Mouse (Mus musculus) naive thymus-derived CD4-positive, alpha-beta T cell, adult 2 months (primary cell): ENCODE results near the gene Tnr.

Experiments
- DNase-seq: peaks from one replicate; pipeline ENCODE4 v3.0.0-alpha.2; 2011; ENCODE audit warnings: low read depth

Gene Tnr

DNA sequence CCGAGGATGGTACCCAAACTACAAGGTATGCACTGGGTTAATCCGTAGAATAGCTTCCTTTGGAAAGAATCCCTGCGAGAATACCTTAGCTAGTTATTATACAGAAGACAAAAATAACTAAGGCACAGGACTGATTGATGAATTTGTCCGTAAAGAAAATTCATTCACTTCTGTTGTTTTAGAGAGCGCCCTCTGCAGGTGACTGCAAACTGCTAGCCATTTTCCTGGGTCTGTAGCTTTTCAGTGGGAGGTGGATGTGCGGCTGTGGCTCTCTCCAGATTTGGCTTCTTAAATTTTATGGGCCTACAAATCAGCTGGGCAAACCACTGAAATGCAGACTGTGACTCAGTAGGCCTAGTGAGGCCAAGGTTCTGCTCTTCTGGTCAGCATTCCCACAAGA lies 42.5 kb downstream of the Tnr start:
- DNase-seq, result no peak

DNA sequence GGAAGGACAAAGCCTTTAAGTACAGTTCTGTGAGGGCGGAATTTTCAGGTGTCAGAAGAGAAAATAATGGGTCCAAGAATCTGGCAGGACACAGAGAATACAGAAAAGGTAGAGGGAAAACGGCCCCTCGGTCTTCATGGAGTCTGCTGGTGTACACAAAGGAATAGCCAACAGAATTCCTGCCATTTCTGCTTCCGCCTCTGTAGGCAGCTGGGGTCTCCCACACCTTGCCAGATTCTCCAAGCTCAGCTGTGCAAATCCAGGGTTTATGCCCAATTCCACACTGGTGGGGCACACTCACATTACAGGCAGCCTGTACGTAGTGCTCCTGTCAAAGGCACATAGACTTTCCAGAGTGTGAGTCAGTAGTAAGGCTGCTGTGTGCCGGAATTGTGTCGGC lies 43.6 kb downstream of the Tnr start:
- no peak for DNase-seq

- DNase-seq, result no peak
These were observed 46.7 kb downstream of the Tnr start for GRCm38 (mm10) chr1:159570270-159570669.

- DNase-seq, result no peak
These were observed 47.3 kb downstream of the Tnr start for GRCm38 (mm10) chr1:159570831-159571230.

DNA sequence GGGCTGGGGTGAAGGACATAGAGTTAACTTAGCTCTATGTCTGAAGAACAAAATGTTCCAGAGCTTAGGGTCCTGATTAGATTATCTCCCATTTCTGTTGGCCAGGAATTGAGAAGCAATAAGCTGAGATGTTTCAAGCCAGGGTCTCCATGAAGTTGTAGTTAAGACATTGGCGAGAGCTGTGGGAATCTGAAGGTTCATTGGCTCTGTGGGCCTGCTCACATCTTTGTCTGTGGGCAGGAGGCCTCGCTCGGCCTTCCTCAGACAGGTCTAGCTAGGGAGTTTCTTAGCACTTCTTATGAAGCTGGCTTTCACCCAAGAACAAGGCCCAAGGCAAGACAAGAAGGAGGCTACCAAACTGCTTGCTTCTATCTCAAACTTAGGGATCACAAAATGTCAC lies 48.4 kb downstream of the Tnr start:
- DNase-seq, result no peak

DNA sequence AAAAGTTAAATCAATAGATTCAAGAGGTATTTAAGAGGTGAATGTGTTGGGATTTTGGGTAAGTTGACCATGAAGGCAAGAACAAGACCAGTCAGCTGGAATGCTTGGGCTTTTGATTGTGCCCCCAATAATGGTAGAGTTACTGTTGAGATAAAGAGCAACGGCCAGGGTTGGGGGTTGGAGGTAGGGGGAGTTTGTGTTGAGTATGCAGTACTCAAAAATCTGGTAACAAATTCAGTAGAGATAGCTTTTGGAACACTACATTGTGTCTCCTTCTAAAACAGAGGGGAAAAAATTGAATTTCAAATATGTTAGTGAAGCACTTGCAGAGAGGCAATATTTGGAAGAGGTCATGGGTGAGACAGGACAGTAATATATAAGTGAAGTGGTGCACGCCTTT lies 49.5 kb downstream of the Tnr start:
- DNase-seq, result no peak

DNA sequence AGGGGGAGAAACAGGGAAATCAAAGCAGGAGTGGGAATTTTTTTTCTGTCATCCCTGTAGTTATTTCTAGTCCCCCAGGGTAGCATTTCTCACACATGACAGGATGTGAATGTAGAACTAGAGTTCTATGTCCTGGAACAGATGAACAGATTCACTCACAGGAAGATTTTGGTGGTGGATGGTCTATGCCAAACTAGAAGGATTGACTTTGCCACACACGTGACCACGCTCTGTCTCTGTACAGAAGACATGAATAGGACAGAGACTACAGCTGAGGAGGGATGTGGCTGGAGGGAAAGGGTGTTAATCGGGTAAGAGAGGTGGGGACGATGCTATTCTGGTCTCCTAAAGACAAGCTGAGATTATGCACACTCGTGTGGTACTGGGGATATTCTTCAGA lies 51.1 kb downstream of the Tnr start:
- DNase-seq, result no peak

- DNase-seq, result no peak
These were observed 52.7 kb downstream of the Tnr start for GRCm38 (mm10) chr1:159576246-159576645.

GRCm38 (mm10) chr1:159578391-159578790 lies 54.8 kb downstream of the Tnr start:
- DNase-seq, result no peak

GRCm38 (mm10) chr1:159580335-159580921 lies 56.9 kb downstream of the Tnr start:
- DNase-seq, result no peak

GRCm38 (mm10) chr1:159583877-159584276 lies 60.3 kb downstream of the Tnr start:
- DNase-seq, result no peak

GRCm38 (mm10) chr1:159588741-159589140 lies 65.2 kb downstream of the Tnr start:
- no peak for DNase-seq

GRCm38 (mm10) chr1:159594099-159595058 lies 70.8 kb downstream of the Tnr start:
- no peak for DNase-seq

- DNase-seq, result no peak
These were observed 72.2 kb downstream of the Tnr start for GRCm38 (mm10) chr1:159595729-159596128.

DNA sequence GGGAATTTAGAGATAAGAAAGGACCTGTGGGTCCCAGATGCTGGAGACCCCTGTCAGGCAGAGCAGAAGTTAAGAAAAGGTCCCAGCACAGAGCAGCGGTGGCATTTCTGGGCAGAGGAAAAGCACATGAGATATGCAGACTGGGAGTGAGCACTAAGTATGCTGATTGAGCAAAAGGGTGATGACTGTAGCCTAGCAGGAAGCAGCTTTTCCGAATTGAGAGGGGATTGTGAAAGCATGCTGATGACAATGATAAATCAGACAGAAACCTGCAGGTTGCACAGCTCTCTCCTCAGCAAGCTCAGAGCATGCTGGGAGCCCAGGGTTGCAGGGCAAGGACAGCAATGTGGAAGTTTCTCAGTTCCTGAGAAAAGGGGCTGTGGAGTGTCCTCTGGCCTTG lies 73.1 kb downstream of the Tnr start:
- no peak for DNase-seq

- no peak for DNase-seq
These were observed 90.0 kb downstream of the Tnr start for GRCm38 (mm10) chr1:159613561-159613960.

DNA sequence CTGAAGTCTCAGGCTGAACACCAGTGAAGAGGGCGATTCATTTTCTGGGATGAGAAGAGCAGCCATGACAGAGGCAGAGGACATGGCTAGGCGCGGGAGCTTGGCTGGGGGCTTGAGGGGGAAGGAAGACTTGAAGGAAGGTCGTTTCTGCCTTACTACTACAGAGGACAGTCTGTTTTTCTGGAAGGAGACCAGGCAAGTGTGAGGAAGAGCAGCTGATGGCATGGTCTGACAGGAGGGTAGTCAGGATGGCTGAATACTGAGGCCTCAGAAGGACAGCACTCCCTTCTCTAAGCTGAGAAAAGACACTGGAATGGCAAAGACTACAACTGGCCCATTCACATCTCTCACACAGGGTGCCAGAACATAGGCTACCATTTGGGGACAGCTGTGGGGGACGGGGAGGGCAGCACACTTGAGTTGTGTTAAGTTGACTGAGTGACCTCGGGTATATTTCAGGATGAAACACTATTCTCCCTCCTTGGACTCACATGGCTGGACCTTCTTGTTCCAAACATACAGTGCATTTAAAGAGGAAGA lies 90.6 kb downstream of the Tnr start:
- DNase-seq, result no peak

- DNase-seq, result no peak
These were observed 91.3 kb downstream of the Tnr start for GRCm38 (mm10) chr1:159614644-159615431.

GRCm38 (mm10) chr1:159615686-159616085 lies 92.1 kb downstream of the Tnr start:
- no peak for DNase-seq

DNA sequence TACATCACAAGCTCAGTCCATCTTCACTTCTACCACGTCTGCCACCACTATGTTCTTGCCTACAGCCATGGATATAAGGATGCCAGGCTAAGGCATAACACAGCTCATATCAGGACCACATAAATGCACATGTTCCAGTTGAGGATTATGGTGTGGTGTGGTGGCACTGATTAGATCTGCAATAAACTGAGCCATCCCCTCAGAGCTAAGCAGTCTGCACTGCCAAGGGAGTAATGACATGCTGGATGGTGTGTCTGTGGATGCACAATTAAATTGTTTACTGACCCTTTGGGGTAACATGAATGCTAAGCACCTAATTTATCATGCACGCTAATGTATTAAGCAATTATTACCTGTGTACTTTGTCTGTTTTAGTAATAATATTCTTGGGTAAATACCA lies 95.6 kb downstream of the Tnr start:
- DNase-seq, result no peak

GRCm38 (mm10) chr1:159621321-159621720 lies 97.8 kb downstream of the Tnr start:
- DNase-seq, result no peak

- DNase-seq, result no peak
These were observed 105.5 kb downstream of the Tnr start for GRCm38 (mm10) chr1:159629119-159629518.
